Mouse (Mus musculus): ENCODE results near the gene Gga1. TPM values are rescaled to one million over a fixed set of nuclear protein-coding genes. Genes with fewer than 3 reads are reported as not detected.
A peak's percentile ranks its signal among the peaks of the same experiment; 100 is the strongest.

Gga1 gene
- polyA plus RNA-seq, 1 experiment from 2014 or later, result 56.5 TPM

DNA sequence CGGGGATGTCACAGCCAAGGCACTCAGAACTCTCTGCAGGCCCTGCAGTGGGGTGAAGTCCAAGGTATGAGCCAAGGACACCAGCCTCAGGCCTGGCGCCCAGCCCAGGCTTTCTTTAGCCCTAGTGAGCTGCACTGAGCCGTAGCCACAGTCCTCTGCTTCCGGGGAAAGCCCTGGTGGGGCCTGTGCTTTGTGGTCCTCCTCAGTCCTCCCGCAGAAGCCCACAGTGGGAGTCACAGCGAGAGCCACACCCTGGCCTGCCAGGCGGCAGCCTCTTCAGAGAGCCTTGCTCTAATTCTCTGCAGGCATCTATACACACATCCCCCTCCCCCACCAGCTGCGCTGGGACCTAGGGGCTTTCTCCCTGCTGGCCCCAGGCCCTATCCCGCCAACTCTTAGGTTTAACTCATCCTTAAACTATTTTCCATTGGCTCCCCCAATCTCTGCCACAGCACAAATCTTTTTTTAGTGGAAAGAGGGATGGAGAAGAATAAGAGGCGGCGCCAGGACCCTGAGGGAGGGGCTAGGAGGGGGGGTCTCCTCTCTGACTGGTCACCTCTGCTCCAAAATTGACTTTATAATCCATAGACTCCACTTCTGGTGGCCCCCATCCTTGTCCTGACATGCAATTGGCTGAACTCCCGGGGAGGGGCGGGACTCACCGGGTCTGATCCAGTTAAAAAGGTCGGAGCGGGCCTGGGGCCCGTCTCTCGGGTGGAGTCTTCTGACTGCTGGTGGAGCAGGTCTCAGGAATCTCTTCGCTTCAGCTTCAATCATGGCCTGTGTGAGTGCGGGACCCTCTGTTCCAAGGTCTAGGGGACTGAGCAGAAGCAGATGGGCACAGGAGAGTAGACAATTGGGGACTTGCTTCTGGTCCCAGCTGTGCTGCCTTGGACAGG, 49.3 kb downstream of the Gga1 start, which contains the start of gene Lgals1:
Lgals1 (plus strand) TSS at position 705 of the 899 bp plus-strand sequence.
- peak; percentile 87 for DNase-seq (ENCODE audit: low spot score)
- H3K27ac ChIP-seq, result peak within 1 kb of the TSS; percentile 92
- peaks cover 52% of the 10 kb centered on the region for H3K4me1 ChIP-seq
- H3K27me3 ChIP-seq (ENCODE audit: low read depth, poor library complexity, severe bottlenecking), result no peaks in the 10 kb centered on the region
- peaks cover 21% of the 10 kb centered on the region for H3K36me3 ChIP-seq
- peak within 1 kb of the TSS; percentile 56 for H3K4me3 ChIP-seq
- no peaks in the 10 kb centered on the region for H3K9me3 ChIP-seq (replicated peaks)
- WGBS, result 7% methylated on average over 20 of the region's 20 CpGs

DNA sequence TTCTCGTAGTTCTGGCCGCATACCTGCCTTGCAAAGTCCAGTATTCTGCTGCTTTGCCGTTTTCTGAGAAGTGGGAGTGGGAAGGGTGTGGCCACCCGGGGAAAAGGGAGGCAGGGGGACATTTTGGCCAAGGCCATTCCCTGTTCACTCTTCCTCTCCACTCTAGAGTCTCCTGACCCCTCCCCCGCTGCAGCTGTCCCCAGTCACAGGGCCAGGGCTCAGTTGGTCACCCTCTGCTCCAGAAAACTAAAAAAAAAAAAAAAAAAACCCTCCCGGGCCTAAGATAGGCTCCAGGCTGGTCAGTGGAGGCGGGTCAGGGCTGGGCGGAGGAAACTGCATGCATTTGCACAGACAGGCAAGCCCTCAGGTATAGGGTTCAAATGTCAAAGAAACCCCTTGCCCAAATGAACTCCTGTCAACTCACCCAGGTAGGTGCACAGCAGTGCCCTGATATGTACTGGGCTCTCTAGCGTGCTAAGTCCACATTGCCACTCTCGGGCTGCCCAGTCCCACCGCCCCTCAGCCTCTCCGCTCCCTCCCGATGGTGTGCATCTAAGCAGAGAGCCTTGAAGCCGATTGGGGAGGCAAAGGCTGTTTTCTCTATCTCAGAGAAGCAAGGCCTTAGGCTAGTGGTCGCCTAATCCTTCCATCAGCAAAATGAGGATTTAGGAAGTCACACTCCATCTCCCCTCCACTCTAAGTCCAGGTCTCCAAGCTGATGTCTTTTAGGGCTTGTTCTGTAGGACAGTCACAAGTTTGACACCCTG, 50.2 kb downstream of the Gga1 start:
- Histone ChIP-seq H3K4me1 (peaks cover 52% of the 10 kb centered on the region), H3K27me3 (ENCODE audit: low read depth, poor library complexity, severe bottlenecking) (no peaks in the 10 kb centered on the region), H3K4me3 (peak overlapping the region; percentile 56), H3K36me3 (peaks cover 21% of the 10 kb centered on the region), H3K27ac (peak overlapping the region; percentile 92), H3K9me3 (replicated peaks) (no peaks in the 10 kb centered on the region)
- WGBS, result 17% methylated on average over 15 of the region's 15 CpGs
- DNase-seq (ENCODE audit: low spot score), result no peak

DNA sequence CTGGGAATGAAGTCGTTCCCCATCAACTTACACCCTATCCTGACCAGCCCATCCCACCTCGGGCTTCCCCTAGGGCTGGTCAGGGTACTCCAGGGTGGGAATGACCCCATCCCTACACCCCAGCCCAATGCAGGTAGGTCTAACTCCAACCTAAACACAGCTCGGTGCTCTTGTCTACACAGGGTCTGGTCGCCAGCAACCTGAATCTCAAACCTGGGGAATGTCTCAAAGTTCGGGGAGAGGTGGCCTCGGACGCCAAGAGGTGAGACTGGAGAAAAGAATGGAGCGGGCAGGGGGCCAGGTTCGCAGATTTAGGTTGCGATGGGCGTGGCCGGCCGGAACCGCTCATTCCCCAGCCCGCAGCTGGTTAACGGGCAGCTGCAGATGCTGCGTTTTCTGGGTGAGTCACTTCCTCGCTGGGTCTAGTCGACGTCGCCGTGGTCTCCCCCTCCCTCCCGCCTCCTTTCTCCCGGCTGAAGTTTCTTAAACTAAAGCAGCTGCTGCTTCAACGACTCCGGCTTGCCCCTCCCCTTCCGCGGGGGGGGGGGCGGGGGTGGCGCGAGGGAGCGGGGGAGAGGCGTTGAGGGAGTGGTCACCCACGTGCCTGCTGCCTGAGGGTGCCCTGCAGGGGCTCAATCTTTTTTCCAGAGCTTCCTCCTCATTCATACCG, 50.9 kb downstream of the Gga1 start:
- Histone ChIP-seq H3K4me3 (peak overlapping the region; percentile 56), H3K27me3 (ENCODE audit: low read depth, poor library complexity, severe bottlenecking) (no peaks in the 10 kb centered on the region), H3K4me1 (peaks cover 52% of the 10 kb centered on the region), H3K27ac (peak overlapping the region; percentile 92), H3K9me3 (replicated peaks) (no peaks in the 10 kb centered on the region), H3K36me3 (peaks cover 21% of the 10 kb centered on the region)
- peak; percentile 93 for DNase-seq (ENCODE audit: low spot score)
- WGBS, result under 1% methylated on average over 33 of the region's 35 CpGs

DNA sequence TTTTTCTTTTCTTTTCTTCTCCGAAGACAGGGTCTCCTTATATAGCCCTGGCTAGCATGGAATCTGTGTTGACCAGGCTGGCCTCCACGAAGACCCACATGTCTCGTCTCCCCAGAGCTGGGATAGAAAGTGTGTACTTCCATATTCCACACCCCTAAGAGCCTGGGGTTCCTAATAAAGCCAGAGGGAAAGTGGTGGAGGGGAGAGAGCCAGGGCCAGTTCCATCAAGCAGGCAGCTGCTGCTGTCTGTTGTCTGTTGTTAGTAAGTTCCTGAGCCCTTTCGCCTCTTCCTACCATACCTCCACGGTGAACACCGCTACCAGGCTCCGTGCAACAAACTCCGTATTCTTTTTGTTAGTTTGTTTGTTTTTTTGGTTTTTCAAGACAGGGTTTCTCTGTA, 51.5 kb downstream of the Gga1 start:
- peak overlapping the region; percentile 56 for H3K4me3 ChIP-seq
- no peak for DNase-seq (ENCODE audit: low spot score)
- 52% methylated on average over 8 of the region's 8 CpGs for WGBS
- H3K27ac ChIP-seq, result peak overlapping the region; percentile 92
- H3K9me3 ChIP-seq (replicated peaks), result no peaks in the 10 kb centered on the region
- no peaks in the 10 kb centered on the region for H3K27me3 ChIP-seq (ENCODE audit: low read depth, poor library complexity, severe bottlenecking)
- peaks cover 47% of the 10 kb centered on the region for H3K4me1 ChIP-seq
- peaks cover 21% of the 10 kb centered on the region for H3K36me3 ChIP-seq

DNA sequence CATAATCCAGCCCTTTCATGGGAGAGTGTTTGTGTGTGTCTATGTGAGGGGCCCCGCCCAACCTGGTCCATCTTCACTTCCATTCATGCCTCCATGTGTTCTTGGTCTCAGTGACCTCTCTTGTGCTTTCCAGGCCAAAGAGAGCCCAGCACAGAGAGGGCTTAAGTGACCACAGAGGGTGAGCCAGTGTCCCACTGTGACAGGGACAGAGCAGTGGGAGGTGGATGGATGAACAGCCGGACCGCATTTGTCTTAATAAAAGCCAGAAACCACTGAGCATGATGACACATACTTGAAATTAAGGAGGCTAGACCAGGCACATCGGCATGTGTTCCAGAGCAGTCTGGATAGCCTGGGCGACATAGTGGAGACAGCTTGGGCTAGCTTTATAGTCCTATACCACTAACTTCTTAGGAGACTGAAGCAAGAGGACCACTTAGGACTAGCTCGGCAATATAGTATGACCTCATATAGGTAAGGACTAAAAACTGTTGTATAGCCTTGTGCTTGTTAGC, 53.3 kb downstream of the Gga1 start:
- Histone ChIP-seq H3K4me1 (peaks cover 38% of the 10 kb centered on the region), H3K9me3 (replicated peaks) (no peaks in the 10 kb centered on the region), H3K27ac (no peak overlapping the region), H3K36me3 (peaks cover 21% of the 10 kb centered on the region), H3K27me3 (ENCODE audit: low read depth, poor library complexity, severe bottlenecking) (no peaks in the 10 kb centered on the region), H3K4me3 (no peak overlapping the region)
- 95% methylated on average over 6 of the region's 6 CpGs for WGBS
- DNase-seq (ENCODE audit: low spot score), result no peak

DNA sequence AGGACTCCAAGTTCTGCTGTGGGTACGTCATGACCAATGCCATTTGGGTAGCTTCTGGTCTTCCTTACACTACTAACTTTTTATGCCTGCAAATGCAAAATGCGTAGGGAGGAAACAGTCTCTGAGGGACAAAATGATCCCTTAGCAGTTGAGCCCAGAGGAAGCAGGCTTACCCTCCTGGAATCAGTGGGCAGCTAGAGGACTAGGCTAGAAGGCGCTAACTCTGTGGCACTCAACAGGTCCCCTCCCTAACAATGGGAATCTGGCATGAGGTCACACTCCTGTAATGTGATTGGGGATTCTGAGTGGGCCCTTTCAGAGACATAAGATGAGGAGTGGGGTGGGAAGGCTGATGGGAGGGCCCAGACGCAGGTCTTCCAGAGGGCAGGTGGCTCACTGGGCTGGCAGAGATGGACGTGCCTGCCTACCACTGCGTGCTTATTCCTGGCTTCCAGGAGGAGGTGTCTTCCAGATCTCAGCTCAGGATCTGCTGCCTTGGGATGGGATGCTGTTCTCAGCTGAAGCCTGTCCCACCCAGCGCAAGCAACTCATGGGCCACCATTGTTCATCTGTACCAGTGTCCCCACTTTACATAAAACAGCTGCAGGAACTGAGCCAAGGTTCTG, 53.9 kb downstream of the Gga1 start:
- 90% methylated on average over 7 of the region's 7 CpGs for WGBS
- DNase-seq (ENCODE audit: low spot score), result no peak
- H3K27ac ChIP-seq, result no peak overlapping the region
- H3K36me3 ChIP-seq, result peaks cover 21% of the 10 kb centered on the region
- no peaks in the 10 kb centered on the region for H3K27me3 ChIP-seq (ENCODE audit: low read depth, poor library complexity, severe bottlenecking)
- no peak overlapping the region for H3K4me3 ChIP-seq
- no peaks in the 10 kb centered on the region for H3K9me3 ChIP-seq (replicated peaks)
- H3K4me1 ChIP-seq, result peaks cover 38% of the 10 kb centered on the region

DNA sequence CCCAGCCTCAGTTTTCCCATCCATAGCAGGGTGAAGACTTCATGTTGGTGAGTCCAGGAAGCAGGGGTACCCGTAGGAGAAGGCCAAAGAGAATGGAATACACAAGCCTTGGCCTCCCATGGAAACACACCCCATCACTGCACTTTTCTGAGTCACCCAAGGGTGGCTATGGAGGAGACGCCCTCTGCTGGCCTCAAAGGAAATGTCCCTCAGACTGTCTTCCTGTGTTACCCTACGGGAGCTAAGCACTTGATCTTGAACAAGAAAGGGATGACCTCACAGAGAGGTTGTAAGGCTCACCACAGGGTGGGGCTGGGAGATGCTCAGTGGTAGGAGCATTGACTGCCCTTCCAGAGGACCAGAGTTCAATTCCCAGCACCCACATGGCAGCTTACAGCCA, 54.6 kb downstream of the Gga1 start:
- WGBS, result 28% methylated on average over 3 of the region's 3 CpGs
- Histone ChIP-seq H3K4me3 (no peak overlapping the region), H3K36me3 (peaks cover 25% of the 10 kb centered on the region), H3K27me3 (ENCODE audit: low read depth, poor library complexity, severe bottlenecking) (no peaks in the 10 kb centered on the region), H3K27ac (no peak overlapping the region), H3K9me3 (replicated peaks) (no peaks in the 10 kb centered on the region), H3K4me1 (peaks cover 38% of the 10 kb centered on the region)
- no peak for DNase-seq (ENCODE audit: low spot score)

DNA sequence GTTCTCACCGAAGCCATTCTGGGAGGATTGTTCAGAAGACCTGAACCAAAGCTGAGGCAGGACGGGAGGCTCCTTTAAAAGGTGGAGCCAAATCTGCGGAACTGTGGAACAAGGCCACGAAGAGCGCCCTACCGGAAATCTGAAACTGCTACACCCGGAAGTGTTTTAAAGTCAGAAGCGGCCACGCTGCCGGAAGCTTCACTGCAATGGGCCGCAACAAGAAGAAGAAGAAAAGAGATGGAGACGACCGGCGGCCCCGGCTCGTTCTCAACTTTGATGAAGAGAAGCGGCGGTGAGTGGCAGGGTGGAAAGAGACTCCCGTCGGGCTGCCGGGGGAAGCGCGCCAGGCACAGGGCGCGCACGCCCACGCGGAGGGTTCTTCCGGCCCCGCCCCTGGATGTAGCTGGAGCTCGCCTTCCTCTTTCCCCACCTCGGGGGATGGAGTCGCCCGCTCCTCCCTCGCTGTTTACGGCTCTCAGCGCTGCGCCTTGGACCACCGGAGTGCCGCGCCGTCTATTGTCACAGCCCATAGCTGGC, 57.9 kb downstream of the Gga1 start, which contains the start of gene Nol12:
Nol12 (plus strand) TSS at position 150 of the 537 bp plus-strand sequence.
- H3K27ac ChIP-seq, result peak within 1 kb of the TSS; percentile 90
- DNase-seq (ENCODE audit: low spot score), result peak; percentile 91
- peak within 1 kb of the TSS; percentile 85 for H3K4me3 ChIP-seq
- under 1% methylated on average over 42 of the region's 42 CpGs for WGBS
- H3K36me3 ChIP-seq, result peaks cover 46% of the 10 kb centered on the region
- peaks cover 17% of the 10 kb centered on the region for H3K4me1 ChIP-seq
- H3K9me3 ChIP-seq (replicated peaks), result no peaks in the 10 kb centered on the region
- H3K27me3 ChIP-seq (ENCODE audit: low read depth, poor library complexity, severe bottlenecking), result no peaks in the 10 kb centered on the region

DNA sequence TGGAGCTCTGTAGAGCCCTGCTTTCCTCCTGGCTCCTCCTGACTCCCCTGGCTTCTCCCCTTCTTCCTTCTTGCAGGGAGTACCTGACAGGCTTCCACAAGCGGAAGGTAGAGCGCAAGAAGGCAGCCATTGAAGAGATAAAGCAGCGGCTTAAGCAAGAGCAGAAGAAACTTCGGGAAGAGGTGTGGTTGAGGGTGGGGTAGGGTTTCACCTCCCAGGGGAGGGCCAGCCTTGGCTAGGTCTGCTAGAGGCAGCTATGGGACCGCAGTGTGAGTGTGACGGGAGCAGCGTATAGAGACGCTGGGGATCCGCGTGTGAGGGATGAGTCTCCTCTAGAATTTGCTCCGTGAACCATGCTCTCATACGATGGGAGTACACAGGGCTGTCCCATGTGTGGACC, 59.4 kb downstream of the Gga1 start:
- Histone ChIP-seq H3K4me3 (peak overlapping the region; percentile 85), H3K36me3 (peaks cover 54% of the 10 kb centered on the region), H3K4me1 (peaks cover 17% of the 10 kb centered on the region)

DNA sequence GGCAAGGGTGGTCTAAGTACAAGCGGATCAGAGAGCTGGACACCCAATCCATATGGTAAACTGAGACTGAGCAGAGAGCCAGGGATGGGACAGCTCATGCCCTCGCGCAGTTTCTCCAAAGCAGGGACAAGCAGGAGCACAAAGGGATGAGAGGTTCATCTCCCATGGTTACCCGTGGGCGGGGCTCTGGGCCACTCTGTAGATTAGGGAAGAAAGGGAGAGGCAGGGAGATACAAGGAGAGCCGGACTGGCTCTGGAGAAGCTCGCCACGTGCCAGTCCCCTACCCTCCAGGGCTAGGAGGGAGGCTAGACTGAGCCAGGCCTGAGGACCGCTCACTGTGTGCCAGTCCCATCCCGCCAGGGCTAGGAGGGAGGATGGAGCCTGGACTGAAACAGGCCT, 60.3 kb downstream of the Gga1 start:
- H3K4me3 ChIP-seq, result no peak overlapping the region
- H3K4me1 ChIP-seq, result peaks cover 17% of the 10 kb centered on the region
- H3K9me3 ChIP-seq (replicated peaks), result no peaks in the 10 kb centered on the region
- 94% methylated on average over 10 of the region's 10 CpGs for WGBS
- peaks cover 60% of the 10 kb centered on the region for H3K36me3 ChIP-seq
- no peak overlapping the region for H3K27ac ChIP-seq
- H3K27me3 ChIP-seq (ENCODE audit: low read depth, poor library complexity, severe bottlenecking), result no peaks in the 10 kb centered on the region
- no peak for DNase-seq (ENCODE audit: low spot score)

More for the DNA sequence above, 59.4 kb downstream of the Gga1 start:
- DNase-seq (ENCODE audit: low spot score), result no peak
- 90% methylated on average over 12 of the region's 12 CpGs for WGBS
- peak overlapping the region; percentile 9; the same call in 1 of the 2 replicates for H3K27ac ChIP-seq
- H3K27me3 ChIP-seq (ENCODE audit: low read depth, poor library complexity, severe bottlenecking), result no peaks in the 10 kb centered on the region
- H3K9me3 ChIP-seq (replicated peaks), result no peaks in the 10 kb centered on the region

DNA sequence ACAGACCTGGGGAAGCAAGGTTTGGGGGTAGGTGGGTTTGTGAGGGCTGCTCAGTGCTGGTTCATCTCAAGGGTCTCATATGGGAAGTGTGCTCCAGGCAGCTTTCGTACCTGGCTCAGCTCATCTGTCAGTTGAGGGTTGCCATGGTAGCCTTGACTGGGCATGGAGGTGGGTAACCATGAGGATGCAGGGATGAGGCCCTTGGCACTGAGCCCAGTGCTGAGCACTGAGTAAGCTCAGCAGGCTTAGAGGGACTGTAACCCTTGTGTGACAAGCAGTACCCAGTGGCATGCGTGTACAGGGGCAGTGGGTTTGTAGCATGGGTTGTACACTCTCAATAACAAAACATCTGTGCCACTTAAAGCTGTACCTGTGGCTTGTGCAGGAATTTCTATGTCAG, 61.0 kb downstream of the Gga1 start:
- Histone ChIP-seq H3K4me1 (peaks cover 23% of the 10 kb centered on the region), H3K27ac (no peak overlapping the region), H3K27me3 (ENCODE audit: low read depth, poor library complexity, severe bottlenecking) (no peaks in the 10 kb centered on the region), H3K9me3 (replicated peaks) (no peaks in the 10 kb centered on the region), H3K4me3 (no peak overlapping the region), H3K36me3 (peaks cover 60% of the 10 kb centered on the region)
- 96% methylated on average over 2 of the region's 2 CpGs for WGBS
- no peak for DNase-seq (ENCODE audit: low spot score)

DNA sequence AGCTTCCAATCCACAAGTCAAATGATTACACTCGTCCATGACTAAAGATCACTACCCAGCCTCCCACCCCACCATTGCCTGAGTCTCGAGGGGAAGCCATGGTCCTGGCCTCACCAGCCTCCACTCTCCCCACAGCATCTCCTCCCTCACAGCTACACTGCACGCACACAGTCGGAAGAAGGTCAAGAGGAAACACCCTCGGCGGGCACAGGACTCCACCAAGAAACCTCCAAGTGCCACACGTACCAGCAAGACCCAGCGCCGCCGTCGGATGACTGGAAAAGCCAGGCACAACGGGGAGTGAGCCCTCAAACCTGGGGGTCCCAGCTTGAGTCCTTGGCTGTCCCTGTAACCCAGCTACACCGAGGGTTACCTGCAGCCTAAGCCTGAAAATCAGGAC, 63.3 kb downstream of the Gga1 start:
- 93% methylated on average over 13 of the region's 13 CpGs for WGBS
- DNase-seq (ENCODE audit: low spot score), result no peak
- H3K27ac ChIP-seq, result no peak overlapping the region
- no peak overlapping the region for H3K4me3 ChIP-seq
- peaks cover 23% of the 10 kb centered on the region for H3K4me1 ChIP-seq
- no peaks in the 10 kb centered on the region for H3K9me3 ChIP-seq (replicated peaks)
- no peaks in the 10 kb centered on the region for H3K27me3 ChIP-seq (ENCODE audit: low read depth, poor library complexity, severe bottlenecking)
- peaks cover 60% of the 10 kb centered on the region for H3K36me3 ChIP-seq
